Mouse (Mus musculus) kidney, embryonic 15.5 days (tissue): ENCODE measurements at regions not wholly inside any gene's neighbourhood (a gene's known extent, or its start where the extent isn't known, plus 50 kb on each side); places are given as distances from the start of the nearest gene placed in this dataset.

Experiments used
- ATAC-seq: fragments of 200-750 bp; cut with Nextera tagmentation; replicated peaks from 2 replicates; pipeline ENCODE4 v1.8.0; 2017; ENCODE audit warnings: moderate TSS enrichment; ENCODE audit not compliant: low FRiP score
- H3K27ac ChIP-seq: fragments of 300-500 bp; sonication (generic); 2 replicates; pipeline ENCODE4 v1.5.1; 2015; ENCODE audit warnings: mild to moderate bottlenecking, inconsistent platforms
- H3K27me3 ChIP-seq: fragments of 300-500 bp; sonication (generic); 2 replicates; pipeline ENCODE4 v1.6.1; 2015; ENCODE audit warnings: inconsistent platforms
- H3K36me3 ChIP-seq: fragments of 300-500 bp; sonication (generic); 2 replicates; pipeline ENCODE4 v1.6.1; 2015; ENCODE audit warnings: inconsistent platforms
- H3K4me1 ChIP-seq: fragments of 300-500 bp; sonication (generic); 2 replicates; pipeline ENCODE4 v1.6.1; 2015; ENCODE audit warnings: inconsistent platforms
- H3K4me2 ChIP-seq: fragments of 300-500 bp; sonication (generic); 2 replicates; pipeline ENCODE4 v1.6.1; 2015; ENCODE audit warnings: moderate library complexity, mild to moderate bottlenecking, inconsistent platforms
- H3K4me3 ChIP-seq: fragments of 300-500 bp; sonication (generic); replicated peaks from 2 replicates; pipeline ENCODE4 v1.5.1; 2015; ENCODE audit warnings: mild to moderate bottlenecking, inconsistent platforms
- H3K9ac ChIP-seq: fragments of 300-500 bp; sonication (generic); 2 replicates; pipeline ENCODE4 v1.6.1; 2015; ENCODE audit warnings: mild to moderate bottlenecking, inconsistent platforms
- H3K9me3 ChIP-seq: fragments of 300-500 bp; sonication (generic); replicated peaks from 2 replicates; pipeline ENCODE4 v1.6.1; 2016; ENCODE audit warnings: inconsistent platforms
- WGBS: fragments of 180-500 bp; shearing (Covaris S2); methylation state at CpG from one replicate; pipeline ENCODE4 v1.1.7; 2015; ENCODE audit warnings: mixed read lengths; 5-methylcytosine and 5-hydroxymethylcytosine counted together

- H3K4me3 ChIP-seq = no peak overlapping the region
- peaks cover 6% of the 10 kb centered on the region for H3K4me1 ChIP-seq
- 87% methylated on average over 24 of the region's 24 CpGs for WGBS
- H3K27me3 ChIP-seq = no peaks in the 10 kb centered on the region
- no peak overlapping the region for H3K27ac ChIP-seq
- ATAC-seq = no peak
- H3K9ac ChIP-seq = no peak overlapping the region
- H3K4me2 ChIP-seq = no peak overlapping the region
- no peaks in the 10 kb centered on the region for H3K9me3 ChIP-seq
- H3K36me3 ChIP-seq = no peaks in the 10 kb centered on the region
Measured at GRCm38 (mm10) chr6:135526460-135527160, 164.3 kb downstream of the Emp1 start.

GRCm38 (mm10) chr6:135527879-135528278, 165.5 kb downstream of the Emp1 start:
- Histone ChIP-seq H3K4me2 (no peak overlapping the region), H3K4me3 (no peak overlapping the region), H3K36me3 (no peaks in the 10 kb centered on the region), H3K9ac (no peak overlapping the region), H3K27ac (no peak overlapping the region), H3K27me3 (no peaks in the 10 kb centered on the region), H3K9me3 (no peaks in the 10 kb centered on the region), H3K4me1 (peaks cover 6% of the 10 kb centered on the region)
- no peak for ATAC-seq
- 83% methylated on average over 4 of the region's 4 CpGs for WGBS

- no peak overlapping the region for H3K9ac ChIP-seq
- H3K4me3 ChIP-seq = no peak overlapping the region
- 37% methylated on average over 9 of the region's 9 CpGs for WGBS
- H3K4me2 ChIP-seq = no peak overlapping the region
- peak; percentile 40; the same call in 1 of the 2 replicates for ATAC-seq
- 0 out of 2 replicates have a peak, but pooled peaks cover 5% of the 10 kb centered on the region for H3K4me1 ChIP-seq
- H3K9me3 ChIP-seq = no peaks in the 10 kb centered on the region
- H3K36me3 ChIP-seq = no peaks in the 10 kb centered on the region
- no peak overlapping the region for H3K27ac ChIP-seq
- no peaks in the 10 kb centered on the region for H3K27me3 ChIP-seq
Measured at GRCm38 (mm10) chr6:135539791-135540646, 177.7 kb downstream of the Emp1 start.

- WGBS = 55% methylated on average over 5 of the region's 5 CpGs
- no peak for ATAC-seq
Measured at GRCm38 (mm10) chr6:135541566-135541965, 179.2 kb downstream of the Emp1 start.

GRCm38 (mm10) chr6:135542356-135542755, 180.0 kb downstream of the Emp1 start:
- 64% methylated on average over 5 of the region's 5 CpGs for WGBS
- no peak overlapping the region for H3K4me3 ChIP-seq
- H3K9ac ChIP-seq = no peak overlapping the region
- no peaks in the 10 kb centered on the region for H3K36me3 ChIP-seq
- H3K9me3 ChIP-seq = no peaks in the 10 kb centered on the region
- H3K27me3 ChIP-seq = no peaks in the 10 kb centered on the region
- no peak for ATAC-seq
- H3K4me2 ChIP-seq = no peak overlapping the region
- H3K4me1 ChIP-seq = 0 out of 2 replicates have a peak, but pooled peaks cover 5% of the 10 kb centered on the region
- H3K27ac ChIP-seq = no peak overlapping the region

More at GRCm38 (mm10) chr6:135541566-135541965, 179.2 kb downstream of the Emp1 start:
- Histone ChIP-seq H3K4me3 (no peak overlapping the region), H3K4me1 (0 out of 2 replicates have a peak, but pooled peaks cover 5% of the 10 kb centered on the region), H3K9me3 (no peaks in the 10 kb centered on the region), H3K36me3 (no peaks in the 10 kb centered on the region), H3K27me3 (no peaks in the 10 kb centered on the region), H3K9ac (no peak overlapping the region), H3K27ac (no peak overlapping the region), H3K4me2 (no peak overlapping the region)

GRCm38 (mm10) chr6:135543390-135543789, 181.0 kb downstream of the Emp1 start:
- H3K36me3 ChIP-seq = no peaks in the 10 kb centered on the region
- no peak for ATAC-seq
- H3K4me3 ChIP-seq = no peak overlapping the region
- 75% methylated on average over 3 of the region's 3 CpGs for WGBS
- 0 out of 2 replicates have a peak, but pooled peaks cover 5% of the 10 kb centered on the region for H3K4me1 ChIP-seq
- H3K9ac ChIP-seq = no peak overlapping the region
- no peaks in the 10 kb centered on the region for H3K9me3 ChIP-seq
- H3K4me2 ChIP-seq = no peak overlapping the region
- H3K27me3 ChIP-seq = no peaks in the 10 kb centered on the region
- no peak overlapping the region for H3K27ac ChIP-seq

GRCm38 (mm10) chr6:135543863-135544262, 181.5 kb downstream of the Emp1 start:
- 0 out of 2 replicates have a peak, but pooled peaks cover 5% of the 10 kb centered on the region for H3K4me1 ChIP-seq
- H3K36me3 ChIP-seq = no peaks in the 10 kb centered on the region
- H3K9ac ChIP-seq = no peak overlapping the region
- H3K9me3 ChIP-seq = no peaks in the 10 kb centered on the region
- 48% methylated on average over 3 of the region's 3 CpGs for WGBS
- no peak overlapping the region for H3K4me2 ChIP-seq
- H3K27me3 ChIP-seq = no peaks in the 10 kb centered on the region
- no peak for ATAC-seq
- no peak overlapping the region for H3K27ac ChIP-seq
- H3K4me3 ChIP-seq = no peak overlapping the region

GRCm38 (mm10) chr6:135550368-135550950, 188.1 kb downstream of the Emp1 start:
- 28% methylated on average over 3 of the region's 3 CpGs for WGBS

GRCm38 (mm10) chr6:135552396-135552795, 190.1 kb downstream of the Emp1 start:
- no peaks in the 10 kb centered on the region for H3K9me3 ChIP-seq
- no peaks in the 10 kb centered on the region for H3K36me3 ChIP-seq
- H3K4me2 ChIP-seq = no peak overlapping the region
- no peaks in the 10 kb centered on the region for H3K27me3 ChIP-seq
- no peaks in the 10 kb centered on the region for H3K4me1 ChIP-seq
- no peak for ATAC-seq
- no peak overlapping the region for H3K9ac ChIP-seq
- H3K4me3 ChIP-seq = no peak overlapping the region
- no peak overlapping the region for H3K27ac ChIP-seq
- WGBS = 88% methylated on average over 3 of the region's 3 CpGs

More at GRCm38 (mm10) chr6:135550368-135550950, 188.1 kb downstream of the Emp1 start:
- ATAC-seq = no peak
- Histone ChIP-seq H3K9me3 (no peaks in the 10 kb centered on the region), H3K27ac (no peak overlapping the region), H3K9ac (no peak overlapping the region), H3K4me1 (no peaks in the 10 kb centered on the region), H3K27me3 (no peaks in the 10 kb centered on the region), H3K4me3 (no peak overlapping the region), H3K4me2 (no peak overlapping the region), H3K36me3 (no peaks in the 10 kb centered on the region)

- Histone ChIP-seq H3K9me3 (no peaks in the 10 kb centered on the region), H3K36me3 (no peaks in the 10 kb centered on the region), H3K4me3 (no peak overlapping the region), H3K4me2 (no peak overlapping the region), H3K4me1 (peaks cover 8% of the 10 kb centered on the region), H3K9ac (no peak overlapping the region), H3K27me3 (no peaks in the 10 kb centered on the region), H3K27ac (peak overlapping the region; percentile 45; the same call in 1 of the 2 replicates)
- peak; percentile 81 for ATAC-seq
- WGBS = 58% methylated on average over 5 of the region's 5 CpGs
Measured at GRCm38 (mm10) chr6:135559501-135559907, 197.2 kb downstream of the Emp1 start.

- Histone ChIP-seq H3K27me3 (no peaks in the 10 kb centered on the region), H3K4me1 (peaks cover 8% of the 10 kb centered on the region), H3K36me3 (no peaks in the 10 kb centered on the region), H3K9me3 (no peaks in the 10 kb centered on the region), H3K27ac (no peak overlapping the region), H3K4me2 (no peak overlapping the region), H3K9ac (no peak overlapping the region), H3K4me3 (no peak overlapping the region)
- 91% methylated on average over 2 of the region's 2 CpGs for WGBS
- ATAC-seq = no peak
Measured at GRCm38 (mm10) chr6:135562267-135562666, 199.9 kb downstream of the Emp1 start.

GRCm38 (mm10) chr6:135563766-135564165, 201.4 kb downstream of the Emp1 start:
- H3K4me1 ChIP-seq = peaks cover 8% of the 10 kb centered on the region
- no peaks in the 10 kb centered on the region for H3K27me3 ChIP-seq
- no peak overlapping the region for H3K9ac ChIP-seq
- no peaks in the 10 kb centered on the region for H3K9me3 ChIP-seq
- H3K27ac ChIP-seq = no peak overlapping the region
- H3K4me3 ChIP-seq = no peak overlapping the region
- H3K36me3 ChIP-seq = no peaks in the 10 kb centered on the region
- no peak overlapping the region for H3K4me2 ChIP-seq
- no peak for ATAC-seq
